Mouse (Mus musculus): ENCODE results near the gene Padi3.
A peak's percentile ranks its signal among the peaks of the same experiment; 100 is the strongest.

Gene Padi3

GRCm38 (mm10) chr4:140780507-140780906 lies 29.9 kb downstream of the Padi3 start:
- no peak for DNase-seq (ENCODE audit: low spot score in 2 of 2)

GRCm38 (mm10) chr4:140779803-140780397 lies 30.5 kb downstream of the Padi3 start:
- no peak for DNase-seq (ENCODE audit: low spot score in 2 of 2)

- no peak for DNase-seq (ENCODE audit: low spot score in 2 of 2)
These were observed 33.8 kb downstream of the Padi3 start for GRCm38 (mm10) chr4:140776623-140777022.

- DNase-seq (ENCODE audit: low spot score in 2 of 2): no peak
These were observed 34.6 kb downstream of the Padi3 start for GRCm38 (mm10) chr4:140775876-140776275.

GRCm38 (mm10) chr4:140774893-140775292 lies 35.6 kb downstream of the Padi3 start:
- DNase-seq (ENCODE audit: low spot score in 2 of 2): no peak

- DNase-seq (ENCODE audit: low spot score in 2 of 2): no peak
These were observed 36.2 kb downstream of the Padi3 start, which contains the start of gene Padi4 for GRCm38 (mm10) chr4:140774025-140774800. TSS of gene Padi4 (minus strand) at chr4:140774236.

- no peak for DNase-seq (ENCODE audit: low spot score in 2 of 2)
These were observed 39.4 kb downstream of the Padi3 start for GRCm38 (mm10) chr4:140771091-140771490.

- DNase-seq (ENCODE audit: low spot score in 2 of 2): no peak
These were observed 40.0 kb downstream of the Padi3 start for GRCm38 (mm10) chr4:140770433-140770832.

GRCm38 (mm10) chr4:140768973-140769372 lies 41.5 kb downstream of the Padi3 start:
- DNase-seq (ENCODE audit: low spot score in 2 of 2): no peak

- no peak for DNase-seq (ENCODE audit: low spot score in 2 of 2)
These were observed 44.5 kb downstream of the Padi3 start for GRCm38 (mm10) chr4:140765936-140766335.

- DNase-seq (ENCODE audit: low spot score in 2 of 2): no peak
These were observed 47.3 kb downstream of the Padi3 start for GRCm38 (mm10) chr4:140763158-140763557.

GRCm38 (mm10) chr4:140761601-140762000 lies 48.8 kb downstream of the Padi3 start:
- DNase-seq (ENCODE audit: low spot score in 2 of 2): no peak

- no peak for DNase-seq (ENCODE audit: low spot score in 2 of 2)
These were observed 54.6 kb downstream of the Padi3 start for GRCm38 (mm10) chr4:140755811-140756210.

- no peak for DNase-seq (ENCODE audit: low spot score in 2 of 2)
These were observed 57.1 kb downstream of the Padi3 start for GRCm38 (mm10) chr4:140753366-140753765.

- no peak for DNase-seq (ENCODE audit: low spot score in 2 of 2)
These were observed 60.1 kb downstream of the Padi3 start for GRCm38 (mm10) chr4:140750328-140750727.

- DNase-seq (ENCODE audit: low spot score in 2 of 2): no peak
These were observed 62.5 kb downstream of the Padi3 start for GRCm38 (mm10) chr4:140747978-140748377.

- DNase-seq (ENCODE audit: low spot score in 2 of 2): peak; percentile 51 to 54
These were observed 65.8 kb downstream of the Padi3 start for GRCm38 (mm10) chr4:140744654-140745053.

- DNase-seq (ENCODE audit: low spot score in 2 of 2): no peak
These were observed 67.4 kb downstream of the Padi3 start for GRCm38 (mm10) chr4:140743086-140743485.

- no peak for DNase-seq (ENCODE audit: low spot score in 2 of 2)
These were observed 67.9 kb downstream of the Padi3 start, which contains the start of gene Padi6 for GRCm38 (mm10) chr4:140742543-140742942. TSS of gene Padi6 (minus strand) at chr4:140742643.

GRCm38 (mm10) chr4:140741401-140741800 lies 69.0 kb downstream of the Padi3 start:
- DNase-seq (ENCODE audit: low spot score in 2 of 2): peak; percentile 16 to 34

GRCm38 (mm10) chr4:140740655-140741054 lies 69.8 kb downstream of the Padi3 start:
- no peak for DNase-seq (ENCODE audit: low spot score in 2 of 2)
